Mouse (Mus musculus) kidney, postnatal 4 days (tissue): ENCODE results near the gene Ctsd.
A peak's percentile ranks its signal among the peaks of the same experiment; 100 is the strongest.

ENCODE experiments used
- DNase-seq, 2 experiments: peaks; one replicate each; pipeline ENCODE4 v3.0.0; 2021; ENCODE audit warnings: mixed read lengths in 2 of 2

Gene Ctsd

DNA sequence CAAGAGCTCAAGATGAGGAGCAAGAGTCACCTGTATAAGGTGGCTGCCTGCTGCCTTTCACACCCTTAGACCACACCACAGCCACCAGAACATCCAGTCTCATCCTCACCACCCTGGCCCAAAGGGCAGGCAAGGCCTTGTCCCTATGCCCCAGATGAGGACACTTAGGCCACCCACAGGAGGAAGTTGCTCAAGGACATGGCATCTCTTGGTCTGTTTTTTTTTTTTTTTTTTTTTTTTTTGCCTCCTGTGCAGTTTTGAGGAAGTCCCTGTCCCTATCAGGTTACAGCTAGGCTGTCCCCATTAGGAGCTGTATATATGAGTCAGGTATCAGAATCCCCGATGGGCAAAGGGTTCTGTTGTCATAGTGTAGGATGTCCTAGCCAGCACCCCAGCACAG lies 11.4 kb upstream of the Ctsd start:
- DNase-seq = no peak

DNA sequence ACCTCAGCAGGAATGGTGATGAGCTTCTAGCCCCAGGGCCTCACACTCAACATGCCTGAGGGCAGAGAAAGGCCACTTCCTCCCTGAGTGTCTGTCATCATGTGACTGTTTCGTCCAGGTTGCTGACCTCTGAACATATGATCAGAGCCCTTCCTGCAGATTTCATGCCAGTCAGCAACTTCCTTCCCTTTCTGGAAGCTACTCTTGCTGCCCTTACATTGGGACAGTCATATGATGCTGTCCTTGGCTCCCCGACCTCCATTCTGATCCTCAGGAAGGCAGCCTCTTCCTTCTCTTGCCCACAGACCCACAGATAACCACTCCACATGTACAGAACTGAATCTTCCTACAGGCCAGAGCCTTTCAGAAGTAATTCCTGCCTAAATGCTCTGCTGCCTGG lies 10.2 kb upstream of the Ctsd start:
- DNase-seq = peak; percentile 37 to 45

DNA sequence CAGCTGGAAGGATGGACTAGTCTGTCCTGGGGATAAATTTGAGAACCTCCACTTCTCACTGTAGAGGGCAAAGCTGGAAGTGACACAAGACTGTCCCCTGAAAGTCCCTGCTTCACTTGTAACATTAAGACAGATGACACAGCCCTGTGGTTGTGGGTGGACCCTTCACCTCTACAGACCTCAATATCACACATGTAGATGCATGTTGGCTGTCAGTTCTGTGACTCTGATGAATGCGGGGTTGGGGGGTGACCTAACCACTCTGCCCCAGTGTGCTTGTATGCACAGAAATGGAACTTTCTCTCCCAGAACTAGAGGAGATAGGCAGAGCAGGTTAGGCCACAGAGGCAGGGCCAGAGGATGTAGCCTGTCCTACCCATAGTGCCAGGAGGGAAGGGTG lies 8.8 kb upstream of the Ctsd start:
- no peak for DNase-seq

DNA sequence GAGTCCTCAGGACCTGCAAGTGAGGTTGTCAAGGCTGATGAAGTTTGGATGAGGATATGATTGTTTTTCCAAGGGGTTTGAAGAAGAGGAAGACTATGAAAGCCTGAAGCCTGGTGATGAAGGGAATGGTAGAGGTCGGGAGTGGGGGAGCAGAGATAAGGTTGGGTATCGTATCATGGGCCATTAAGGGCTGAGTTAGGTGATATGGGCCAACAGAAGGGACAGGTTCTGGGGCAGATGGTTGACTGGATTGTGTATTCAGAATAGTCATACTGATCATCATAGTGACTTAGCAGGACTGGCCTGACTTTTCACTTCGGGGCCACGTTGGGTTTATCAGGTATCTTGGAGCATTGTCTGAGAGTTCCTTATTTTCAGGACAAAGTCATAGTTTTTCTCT lies 7.6 kb upstream of the Ctsd start:
- no peak for DNase-seq

DNA sequence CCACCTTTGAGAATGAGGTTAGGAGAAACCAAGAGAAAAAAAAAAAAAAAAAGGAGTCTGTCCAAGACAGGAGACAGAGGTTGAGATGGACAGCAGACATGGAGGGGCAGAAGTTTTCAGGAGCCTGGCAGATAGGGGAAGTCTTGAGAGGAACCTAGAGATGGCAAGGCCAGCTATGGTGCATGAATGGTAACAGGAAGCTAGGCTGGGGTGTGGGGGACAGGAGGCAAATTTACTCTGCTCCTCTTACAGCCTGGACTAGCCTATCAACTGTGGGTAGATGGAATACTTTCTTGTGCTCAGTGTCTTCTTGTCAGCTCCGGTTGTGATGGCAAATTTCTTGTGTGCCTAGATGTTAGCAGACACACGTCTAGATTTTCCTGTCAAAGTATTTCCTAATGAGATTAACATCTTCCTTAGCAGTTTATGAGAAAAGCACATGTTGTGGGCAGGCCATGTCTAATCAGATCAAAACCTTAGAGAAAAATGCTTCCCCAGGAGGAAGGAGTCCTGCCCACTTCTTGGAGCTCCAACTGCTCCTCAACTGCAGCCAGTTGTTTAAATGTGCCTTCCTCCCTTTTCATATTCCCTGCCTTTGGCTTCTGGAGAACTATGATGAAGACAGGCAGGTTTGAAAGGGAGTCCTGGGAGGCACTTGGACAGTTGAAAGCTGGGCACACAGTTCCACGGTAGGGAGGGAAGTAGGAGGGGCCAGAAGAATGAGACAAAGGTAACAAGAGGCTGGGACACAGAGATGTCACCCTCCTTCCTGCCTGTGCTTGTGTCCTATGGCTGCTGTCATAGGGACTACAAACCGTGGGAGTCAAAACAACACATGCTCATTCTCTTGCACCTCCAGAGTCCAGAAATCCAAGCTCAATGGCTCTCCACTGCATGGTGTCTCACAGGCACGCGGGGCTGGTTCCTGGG lies 6.7 kb upstream of the Ctsd start:
- DNase-seq = no peak

DNA sequence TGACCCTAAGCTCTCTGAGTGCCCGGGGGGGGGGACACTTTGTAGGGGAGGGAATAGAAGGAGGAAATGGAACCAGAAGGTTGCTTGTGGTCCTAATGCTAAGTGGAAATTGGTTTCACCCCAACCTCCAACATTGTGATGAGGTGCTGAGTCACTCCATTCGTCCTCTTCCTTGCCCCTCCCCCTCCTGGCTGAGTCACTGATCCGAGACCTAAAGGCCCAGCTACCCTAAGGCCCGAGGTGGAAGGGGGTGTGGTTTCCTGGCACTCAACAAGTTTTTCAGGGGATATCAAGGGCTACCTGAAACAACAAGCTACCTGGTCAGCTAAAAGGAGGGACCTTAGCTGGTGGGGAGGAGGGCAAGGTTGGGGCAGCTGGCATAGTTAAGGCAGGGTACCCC lies 5.4 kb upstream of the Ctsd start:
- DNase-seq = peak; percentile 54 to 71

DNA sequence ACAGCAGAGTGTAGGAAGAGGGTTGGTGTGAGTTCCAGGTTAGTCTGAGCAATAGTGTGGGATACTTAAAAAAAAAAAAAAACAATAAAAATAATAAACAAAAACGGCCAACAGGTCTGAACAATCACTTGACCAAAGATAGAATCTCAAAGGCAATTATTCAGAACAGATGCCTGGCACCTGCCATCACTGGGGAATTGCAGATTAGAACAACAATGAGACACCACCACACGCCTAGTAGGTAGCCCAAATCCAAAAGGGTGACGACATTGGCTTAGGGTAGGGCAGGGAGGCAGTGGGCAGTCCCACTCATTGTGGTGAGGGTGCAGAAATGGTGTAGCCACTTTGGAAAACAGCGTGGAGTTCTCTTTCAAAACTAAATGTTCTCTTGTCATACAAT lies 3.8 kb upstream of the Ctsd start:
- no peak for DNase-seq

DNA sequence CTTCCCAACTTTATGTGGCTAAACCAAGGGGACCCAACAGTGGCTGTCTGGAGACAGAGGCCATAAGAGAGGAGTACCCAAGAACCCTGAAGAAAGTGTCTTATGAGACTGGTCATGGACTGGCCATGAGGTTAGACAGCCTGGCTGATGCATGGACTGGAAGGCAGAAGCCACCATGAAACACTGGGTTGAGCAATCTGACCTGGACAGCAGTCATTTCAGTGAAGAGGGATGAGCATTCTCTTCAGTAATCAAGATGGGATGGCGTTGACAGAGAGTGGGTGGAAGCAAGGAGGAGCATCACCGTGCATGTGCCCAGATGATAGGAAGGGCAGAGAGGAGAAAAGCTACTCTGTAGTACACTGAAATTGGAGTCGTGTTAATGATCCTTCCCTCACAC lies 3.3 kb upstream of the Ctsd start:
- no peak for DNase-seq

DNA sequence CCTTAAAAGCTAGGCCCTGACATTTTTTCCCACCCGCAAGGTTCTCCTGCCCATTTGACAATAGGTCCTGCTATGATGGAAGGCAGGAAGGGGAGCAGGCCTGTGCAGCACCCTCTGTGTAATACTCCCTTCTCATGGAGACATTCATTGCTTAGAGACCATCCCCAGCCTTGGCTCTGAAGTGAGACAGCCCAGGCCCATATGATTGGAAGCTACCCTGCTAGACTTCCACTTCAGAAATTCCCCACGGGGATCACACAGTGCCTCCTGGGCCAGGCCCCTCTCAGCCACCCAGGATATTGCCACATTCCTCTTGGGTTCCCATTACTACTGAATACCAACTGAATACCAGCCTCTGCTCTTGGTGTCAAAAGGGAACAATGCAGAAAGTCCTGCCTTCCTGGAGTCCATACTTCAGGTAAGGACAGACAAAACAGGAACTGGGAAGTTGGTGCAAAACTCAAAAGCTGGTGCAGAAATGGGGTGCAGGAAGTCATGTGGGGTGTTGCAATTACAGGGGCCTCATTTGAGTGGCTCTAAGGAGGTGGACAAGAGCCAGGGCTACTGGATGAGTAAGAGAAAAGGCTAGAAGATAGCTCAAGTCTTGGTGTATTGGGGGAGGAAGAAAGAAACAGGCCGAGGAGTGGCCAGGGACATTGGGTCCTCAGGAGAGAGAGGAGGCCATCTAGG lies 2.3 kb upstream of the Ctsd start:
- DNase-seq = no peak

DNA sequence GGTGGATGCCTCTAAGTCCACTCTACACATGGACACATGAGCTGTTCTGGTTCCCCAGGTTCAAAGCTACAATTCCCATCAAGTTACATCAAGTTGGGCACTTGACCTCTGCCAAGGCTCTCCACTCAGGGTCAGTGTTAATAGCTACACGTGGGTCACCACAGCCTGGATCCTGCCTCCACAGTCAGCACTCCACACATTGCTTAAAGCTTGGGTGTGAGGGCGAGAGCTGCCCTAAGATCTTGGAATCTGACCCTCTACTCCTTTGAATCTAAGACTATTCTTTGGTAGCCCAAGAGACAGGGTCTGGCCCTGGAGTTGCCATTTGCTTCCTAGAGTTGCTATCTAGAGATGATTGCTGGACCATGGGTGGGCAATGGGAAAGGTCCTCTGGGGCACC lies 902 bp upstream of the Ctsd start:
- DNase-seq = no peak

DNA sequence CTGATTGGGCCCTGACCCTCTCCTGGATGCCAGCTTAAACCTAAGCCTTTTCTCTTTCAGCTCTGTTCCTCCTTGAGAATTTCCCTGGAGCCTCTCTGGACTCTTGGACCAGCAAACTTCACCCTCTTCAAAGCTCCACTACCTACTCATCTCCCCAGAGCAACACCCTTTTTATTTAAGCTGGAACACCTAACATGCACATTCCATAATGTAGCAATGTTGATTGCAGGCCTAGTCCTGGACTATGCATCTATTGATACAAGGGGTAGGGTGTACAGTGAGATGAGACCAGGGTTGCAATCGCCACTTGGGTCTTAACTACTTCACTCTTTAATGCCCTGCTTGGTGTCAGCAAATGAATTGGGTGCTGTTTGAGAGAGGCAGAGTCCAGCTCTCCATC lies 360 bp upstream of the Ctsd start:
- no peak for DNase-seq

DNA sequence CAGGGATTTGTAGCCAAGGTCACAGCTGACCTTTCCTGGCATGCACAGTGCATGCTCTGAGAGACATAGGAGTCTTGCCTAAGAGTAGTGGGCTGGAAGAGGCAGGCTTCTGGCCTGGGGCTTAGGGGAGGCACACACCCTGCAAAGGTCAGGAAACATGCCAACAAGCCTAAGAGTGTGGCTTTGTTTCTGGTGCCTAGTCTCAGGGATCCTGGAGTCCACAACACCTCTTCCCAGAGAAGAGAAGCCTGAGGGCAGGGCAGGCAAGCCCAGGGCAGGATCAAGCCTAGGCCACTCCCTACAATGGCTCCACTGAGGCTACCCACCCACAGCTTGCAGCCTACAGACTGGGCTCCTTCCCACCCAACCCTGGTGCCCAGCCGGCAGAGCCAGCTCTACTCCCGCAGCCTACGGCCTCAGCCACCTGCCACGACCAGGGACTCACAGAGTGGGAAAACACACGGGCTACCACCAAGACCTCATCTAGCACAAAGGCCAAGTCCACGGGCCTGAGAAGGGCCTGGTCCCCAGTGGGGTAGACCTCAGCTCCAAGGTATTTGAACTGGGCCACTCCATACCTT lies 1.1 kb downstream of the Ctsd start:
- DNase-seq = peak in 1 of 2 experiments; percentile 28

DNA sequence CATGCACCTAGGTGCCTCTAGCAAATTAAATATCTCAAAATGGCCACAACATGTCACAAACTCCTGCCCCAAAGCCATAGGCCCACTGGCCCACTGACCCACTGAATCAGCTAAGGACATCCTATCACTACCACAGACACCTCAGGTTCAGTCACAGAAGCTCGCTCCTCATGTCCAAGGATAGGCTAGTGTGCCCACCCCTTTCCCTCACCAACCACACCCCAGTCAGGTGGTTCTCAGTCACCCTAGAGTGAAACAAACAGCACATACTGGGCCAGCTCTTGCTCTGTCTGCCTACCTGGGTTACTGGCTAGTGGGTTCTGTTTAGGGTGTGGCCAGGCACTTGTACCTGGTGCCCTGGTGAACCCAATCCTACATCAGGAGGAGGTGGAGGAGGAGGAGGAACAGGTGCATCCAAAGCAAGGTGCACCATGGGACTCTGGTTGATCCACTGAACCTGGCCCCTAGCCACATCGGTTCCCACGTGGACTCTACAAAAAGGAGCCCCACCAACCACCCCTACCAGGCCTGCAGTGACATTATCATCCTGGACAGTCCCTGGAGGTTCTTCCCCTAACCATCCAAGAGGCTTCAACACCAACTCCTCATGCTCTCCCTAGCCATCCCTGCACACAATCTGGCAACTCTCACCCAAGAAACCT lies 2.0 kb downstream of the Ctsd start:
- DNase-seq = no peak

DNA sequence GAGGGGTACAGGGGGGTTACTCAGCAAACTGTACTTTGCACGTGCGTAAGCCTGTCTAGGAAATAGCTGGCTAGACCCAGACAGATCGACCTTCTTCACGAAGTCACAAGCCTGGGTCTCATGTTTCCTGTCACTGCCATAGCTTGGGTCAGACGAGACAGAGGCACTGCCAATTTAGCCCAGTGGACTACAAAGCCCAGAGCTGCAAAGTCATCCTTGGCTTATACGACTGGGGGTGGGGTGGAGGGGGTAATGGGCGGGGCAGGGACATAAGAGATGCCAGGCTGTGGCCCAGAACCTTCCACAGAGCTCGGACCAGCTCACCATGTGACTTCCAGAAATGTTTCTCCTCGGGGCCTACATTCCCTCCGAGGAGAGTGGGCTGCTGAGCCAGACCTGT lies 3.5 kb downstream of the Ctsd start:
- no peak for DNase-seq

DNA sequence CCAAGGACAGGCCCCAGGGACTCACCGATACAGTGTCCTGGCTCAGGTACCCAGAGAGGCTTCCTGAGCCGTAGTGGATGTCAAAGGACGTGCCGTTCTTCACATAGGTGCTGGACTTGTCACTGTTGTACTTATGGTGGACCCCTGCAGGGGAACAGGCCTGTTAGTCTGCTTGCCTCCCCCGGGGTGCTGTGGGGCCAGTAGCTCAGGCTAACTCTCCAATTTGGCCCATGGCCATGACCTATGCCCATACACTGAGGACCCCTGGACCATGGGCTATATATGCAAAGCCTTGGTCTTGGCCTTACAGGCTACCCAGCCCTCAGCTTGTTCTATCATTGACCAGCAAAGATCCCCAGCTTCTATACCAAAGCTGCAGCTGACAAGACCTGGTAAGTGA lies 5.3 kb downstream of the Ctsd start, which contains the start of gene Gm49369:
Gene Gm49369 (minus strand): TSS at position 101 of the 400 bp plus-strand sequence.
- no peak for DNase-seq

DNA sequence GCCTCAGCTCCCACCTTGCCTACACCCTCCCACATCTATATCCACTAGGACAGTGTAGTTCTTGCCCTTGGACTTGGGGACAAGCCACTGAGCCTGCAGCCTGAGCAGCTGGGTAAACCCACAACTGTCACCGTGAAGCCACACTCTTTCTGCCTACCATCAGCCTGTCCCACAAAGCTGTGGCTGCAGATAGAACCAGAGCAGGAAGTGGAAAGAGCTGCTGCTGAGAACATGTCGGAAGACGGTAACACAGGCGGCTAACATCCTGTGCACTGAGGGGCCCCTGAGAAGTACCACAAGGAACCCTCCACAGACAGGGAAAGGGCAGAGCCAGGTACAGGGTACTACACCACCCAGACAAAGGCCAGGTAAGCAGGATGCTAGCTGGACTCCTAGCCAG lies 6.7 kb downstream of the Ctsd start:
- no peak for DNase-seq

DNA sequence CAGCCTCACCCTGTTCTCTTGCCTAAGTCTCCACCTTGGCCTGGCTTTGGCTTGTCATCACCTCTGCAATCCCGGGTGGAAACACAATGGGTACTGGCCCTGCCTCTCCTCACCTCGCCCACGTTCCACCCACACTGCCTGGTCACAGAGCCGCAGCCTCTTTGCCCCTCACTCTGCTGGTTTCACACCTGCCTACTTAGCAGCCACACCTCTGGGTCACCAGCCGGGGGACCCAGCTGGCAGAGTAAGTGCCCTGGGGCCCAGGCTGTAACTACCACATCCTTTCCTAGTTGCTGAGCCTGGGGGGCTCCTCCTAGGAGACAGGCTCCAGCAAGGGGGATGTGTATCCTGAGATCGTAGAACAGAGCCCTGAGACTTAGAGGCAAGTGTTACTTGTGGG lies 8.7 kb downstream of the Ctsd start:
- no peak for DNase-seq

DNA sequence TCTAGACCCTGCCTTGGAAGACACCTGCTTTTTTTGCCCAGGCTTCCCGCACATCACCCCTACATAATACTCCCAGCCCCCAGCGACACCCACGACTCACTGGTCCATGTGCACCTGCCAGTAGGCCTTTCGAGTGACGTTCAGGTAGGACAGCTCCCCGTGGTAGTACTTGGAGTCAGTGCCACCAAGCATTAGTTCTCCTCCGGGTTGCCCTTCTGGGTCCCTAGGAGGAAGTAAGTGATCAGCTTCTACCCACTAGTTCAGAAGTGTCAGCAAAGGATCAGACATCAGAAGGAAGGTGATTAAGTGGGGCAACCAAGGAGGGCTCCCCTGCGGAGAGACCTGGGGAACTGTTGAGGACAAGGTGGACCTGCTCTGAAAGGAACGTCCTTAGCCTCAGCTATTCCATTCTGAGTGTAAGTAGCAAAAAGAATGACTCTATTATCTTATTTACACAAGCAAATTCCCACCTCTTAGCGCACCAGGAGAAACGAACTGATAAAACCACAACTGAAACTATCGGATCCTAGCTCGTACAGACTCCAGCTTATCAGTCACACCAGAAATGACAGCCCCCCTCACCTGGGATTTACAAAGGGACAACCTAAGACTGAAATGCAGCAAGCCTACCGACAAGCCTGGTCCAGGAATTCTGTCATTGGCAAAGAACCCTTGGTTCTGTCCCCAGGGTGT lies 10.5 kb downstream of the Ctsd start:
- DNase-seq = no peak

DNA sequence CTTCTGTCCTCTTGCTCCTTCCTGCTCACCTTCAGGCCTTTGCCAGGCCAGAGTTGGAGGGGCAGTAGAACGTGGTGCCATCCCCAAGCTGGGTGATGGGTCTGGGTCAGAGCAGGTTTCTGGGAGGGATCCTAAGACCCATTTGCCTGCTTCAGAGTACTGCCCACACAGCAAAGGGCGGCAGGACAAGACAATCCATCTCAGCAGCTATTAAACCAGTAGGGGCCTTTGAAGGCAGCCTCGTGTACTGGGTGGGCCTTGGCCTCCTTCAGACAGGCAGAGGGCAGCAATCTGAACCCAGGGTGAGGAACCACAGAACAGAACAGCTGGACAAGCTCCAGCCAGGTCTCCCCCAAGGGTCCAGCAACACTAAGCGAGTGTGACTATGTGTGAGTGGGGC lies 11.7 kb downstream of the Ctsd start:
- no peak for DNase-seq

DNA sequence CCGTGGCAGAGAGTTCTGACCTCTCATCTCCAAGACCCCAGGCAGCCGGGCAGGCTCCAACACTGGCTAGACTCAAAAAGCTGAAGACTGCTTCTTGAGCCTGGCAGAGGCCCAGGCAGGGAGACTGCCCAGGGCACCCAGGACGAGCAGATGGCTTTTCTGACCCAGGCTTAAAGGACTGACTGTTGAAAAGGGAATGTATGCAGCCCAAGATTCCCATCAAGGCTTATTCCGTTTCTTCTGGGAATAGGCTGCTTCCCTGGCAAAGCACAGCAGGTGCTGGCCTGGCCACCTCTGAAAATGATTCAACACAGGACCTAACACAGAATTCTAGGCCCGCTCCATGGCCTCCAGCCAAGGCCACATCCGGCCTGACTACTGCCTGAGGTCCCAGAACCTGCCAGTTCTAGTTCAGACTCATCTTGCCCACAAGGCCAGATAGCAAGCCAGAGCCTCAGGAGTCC lies 12.5 kb downstream of the Ctsd start:
- DNase-seq = peak in 1 of 2 experiments; percentile 39

DNA sequence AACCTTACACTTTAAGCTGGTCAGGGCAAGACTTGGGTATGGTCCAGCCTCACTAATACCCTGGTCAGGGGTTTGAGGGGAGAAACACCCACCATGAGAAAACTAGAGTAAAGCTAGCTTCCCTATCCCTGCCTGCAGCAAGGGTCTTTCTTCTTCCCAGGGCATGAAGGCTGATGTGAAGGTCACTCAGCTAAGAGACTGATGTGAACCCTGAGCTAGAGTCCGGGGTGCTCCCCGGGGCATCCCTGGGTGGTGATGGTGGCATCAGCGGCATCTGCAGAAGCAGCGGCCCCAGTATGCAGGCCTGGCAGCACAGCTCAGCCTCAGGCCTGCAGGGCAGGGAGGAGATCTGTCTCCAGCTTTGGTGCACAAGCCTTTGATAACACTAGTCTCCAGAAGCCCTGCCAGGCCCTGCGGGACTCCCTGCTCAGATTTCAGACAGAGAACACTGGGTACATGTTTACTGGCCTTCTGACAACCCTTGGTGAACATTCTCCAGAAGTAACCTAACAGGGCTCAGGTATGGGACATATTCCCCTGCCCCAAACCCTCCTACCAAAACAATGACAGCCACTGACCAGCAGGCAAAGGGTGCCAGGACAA lies 13.3 kb downstream of the Ctsd start:
- DNase-seq = no peak
